Mouse (Mus musculus) urinary bladder, adult 2 months (tissue): ENCODE measurements around the gene Igfbp2. TPM values are rescaled to one million over a fixed set of nuclear protein-coding genes. Genes with fewer than 3 reads are reported as not detected.

Experiments used
- DNase-seq: peaks from one replicate; pipeline ENCODE4 v3.0.0; 2022; ENCODE audit warnings: low spot score
- polyA plus RNA-seq: library from polyadenylated mRNA; depleted of rRNA; stranded (reverse); fragments of >200 nt; gene quantifications from 2 replicates; pipeline ENCODE4 v1.2.3, GENCODE M21; 2012

The Igfbp2 gene
- polyA plus RNA-seq, 1 experiment = 874 TPM

DNA sequence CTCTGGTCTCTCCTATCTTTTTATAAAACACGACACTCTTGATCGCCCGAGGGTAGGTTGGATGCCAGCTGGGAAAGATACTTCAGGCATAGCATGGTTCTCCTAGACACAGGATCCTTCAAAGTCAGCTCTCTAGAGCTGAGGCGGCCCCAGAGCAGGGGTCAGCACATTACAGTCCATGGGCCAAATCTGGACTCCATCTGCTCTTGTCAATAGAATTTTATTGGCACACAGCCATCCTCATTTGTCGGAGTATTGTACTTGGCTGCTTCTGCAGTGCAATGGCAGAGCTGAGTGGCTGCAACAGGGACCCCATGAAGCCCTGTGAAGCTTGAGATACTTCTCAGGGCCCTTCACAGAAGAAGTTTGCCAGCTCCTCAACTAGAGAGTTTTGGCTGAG is 9.1 kb upstream of the Igfbp2 start:
- no peak for DNase-seq

DNA sequence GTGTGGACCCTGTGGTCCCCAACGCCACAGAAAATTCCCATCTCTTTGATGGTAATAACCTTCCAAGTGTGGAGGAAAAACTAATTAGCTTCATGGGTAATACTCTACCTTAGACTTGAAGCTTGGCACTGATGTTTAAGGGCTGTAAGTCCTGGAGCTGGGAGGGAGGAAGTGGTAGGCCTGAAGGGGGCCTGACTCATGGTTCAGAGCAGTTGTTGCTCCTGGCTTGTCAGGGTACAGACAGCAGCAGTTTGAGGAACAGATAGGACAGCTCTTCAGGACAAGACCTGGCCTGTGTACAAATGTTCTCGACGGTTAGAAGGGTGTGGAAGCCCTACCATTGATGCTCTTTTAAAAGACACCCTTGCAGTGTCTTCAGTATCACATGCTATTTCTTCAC is 8.7 kb upstream of the Igfbp2 start:
- no peak for DNase-seq

DNA sequence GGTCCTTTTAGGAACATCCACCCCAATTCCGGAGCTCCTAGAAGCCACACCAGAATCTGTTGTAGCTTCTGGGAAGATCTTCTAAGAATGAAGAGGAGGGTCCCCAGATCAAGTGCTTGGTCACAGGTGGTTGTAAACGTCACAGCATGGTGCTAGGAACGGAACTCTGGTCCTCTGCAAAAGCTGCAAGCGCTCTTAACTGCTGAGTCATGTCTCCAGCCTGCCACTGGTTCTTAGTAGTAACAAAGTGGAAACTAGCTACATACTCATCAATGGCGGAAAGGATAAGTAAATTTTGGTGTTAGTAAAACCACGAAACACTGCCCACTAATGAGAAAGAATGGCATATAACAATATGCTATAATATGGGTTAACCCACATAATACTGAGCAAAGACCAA is 4.3 kb upstream of the Igfbp2 start:
- no peak for DNase-seq

DNA sequence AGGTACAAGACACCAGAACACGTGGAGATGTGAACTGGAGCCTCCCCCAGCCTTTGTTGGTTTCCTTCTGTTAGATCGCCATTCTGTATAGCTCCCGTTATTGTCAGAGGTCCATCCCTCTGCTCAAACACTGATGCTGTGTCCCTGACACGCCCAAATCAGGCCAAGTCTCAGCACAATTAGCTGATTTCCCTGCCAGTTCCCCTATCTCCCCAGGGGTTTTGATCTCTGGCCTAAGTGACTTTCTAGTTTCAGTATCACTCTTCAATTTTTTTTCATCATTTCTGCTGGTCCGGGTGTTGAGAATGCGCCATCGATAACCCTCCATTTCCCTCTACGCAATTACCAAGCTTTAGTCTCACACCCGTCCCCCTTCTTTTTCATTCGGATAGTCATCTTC is 1.4 kb upstream of the Igfbp2 start:
- DNase-seq = no peak

DNA sequence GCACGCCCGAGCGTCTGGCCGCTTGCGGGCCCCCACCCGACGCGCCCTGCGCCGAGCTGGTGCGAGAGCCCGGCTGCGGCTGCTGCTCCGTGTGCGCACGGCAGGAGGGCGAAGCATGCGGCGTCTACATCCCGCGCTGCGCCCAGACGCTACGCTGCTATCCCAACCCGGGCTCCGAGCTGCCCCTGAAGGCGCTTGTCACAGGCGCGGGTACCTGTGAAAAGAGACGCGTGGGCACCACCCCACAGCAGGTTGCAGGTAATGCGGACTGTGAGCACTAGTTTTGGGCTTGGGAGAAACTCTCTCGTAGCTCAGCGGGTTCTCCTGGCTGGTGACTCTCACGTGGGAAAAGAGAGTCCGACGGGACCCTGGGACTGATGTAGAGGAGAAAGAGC is 401 bp downstream of the Igfbp2 start:
- peak; percentile 28 for DNase-seq

DNA sequence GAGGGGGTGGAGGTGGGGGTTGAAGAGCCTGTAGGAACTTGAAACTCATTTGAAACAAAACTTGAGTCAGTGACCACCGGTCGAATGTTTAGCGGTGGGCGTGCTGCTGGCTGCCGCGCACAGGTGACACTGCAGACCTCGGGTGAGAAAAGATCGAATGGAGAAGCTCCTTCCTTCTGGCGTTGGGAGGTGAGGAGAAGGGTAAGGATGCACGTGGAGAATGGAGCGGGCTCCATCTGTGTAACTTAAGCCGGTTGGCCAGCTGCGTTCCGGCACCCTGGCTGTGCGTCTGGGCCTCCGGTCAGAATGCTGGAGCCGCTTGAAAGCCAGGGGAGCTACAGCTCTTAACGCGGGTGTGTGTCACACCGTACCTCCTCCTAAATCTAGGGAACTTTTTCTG is 983 bp downstream of the Igfbp2 start:
- no peak for DNase-seq

DNA sequence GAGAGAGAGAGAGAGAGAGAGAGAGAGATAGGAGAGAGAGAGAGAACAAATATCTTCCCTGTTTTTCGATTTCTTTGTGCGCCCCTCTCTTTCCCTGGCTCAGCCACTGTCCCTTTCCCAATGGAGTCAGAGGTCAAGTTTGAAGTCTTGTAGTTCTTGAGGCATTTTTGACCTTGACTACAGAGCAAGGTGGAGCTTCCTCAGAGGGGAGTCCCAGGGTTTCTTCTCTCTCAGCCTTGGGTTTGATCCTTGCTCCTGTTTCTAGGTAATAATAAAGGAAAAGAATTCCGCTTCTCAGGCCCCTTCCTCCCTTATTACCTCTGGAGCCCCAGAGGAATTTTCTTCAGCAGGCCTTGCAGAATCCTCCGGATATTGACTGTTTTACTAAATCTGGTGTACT is 1.6 kb downstream of the Igfbp2 start:
- no peak for DNase-seq

DNA sequence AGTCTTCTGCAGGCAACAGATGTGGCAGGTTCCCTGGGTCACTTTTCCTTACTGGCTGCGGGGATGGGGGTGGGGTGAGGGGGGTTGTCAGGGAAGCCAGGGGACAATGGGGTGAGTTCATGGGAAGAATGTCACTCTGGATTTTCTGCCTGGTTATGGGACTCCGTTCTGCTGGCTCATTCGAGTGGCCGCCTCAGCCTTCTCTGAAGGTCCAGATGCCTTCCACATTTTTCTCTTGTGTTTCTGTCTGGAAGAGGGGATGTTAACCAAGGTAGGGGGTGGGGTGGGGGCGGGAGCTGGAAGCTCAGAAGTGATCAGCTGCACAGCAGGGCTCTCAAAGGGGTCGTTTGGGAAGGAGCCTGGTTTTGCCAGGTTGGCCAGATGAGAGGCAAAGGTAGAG is 2.1 kb downstream of the Igfbp2 start:
- DNase-seq = no peak

DNA sequence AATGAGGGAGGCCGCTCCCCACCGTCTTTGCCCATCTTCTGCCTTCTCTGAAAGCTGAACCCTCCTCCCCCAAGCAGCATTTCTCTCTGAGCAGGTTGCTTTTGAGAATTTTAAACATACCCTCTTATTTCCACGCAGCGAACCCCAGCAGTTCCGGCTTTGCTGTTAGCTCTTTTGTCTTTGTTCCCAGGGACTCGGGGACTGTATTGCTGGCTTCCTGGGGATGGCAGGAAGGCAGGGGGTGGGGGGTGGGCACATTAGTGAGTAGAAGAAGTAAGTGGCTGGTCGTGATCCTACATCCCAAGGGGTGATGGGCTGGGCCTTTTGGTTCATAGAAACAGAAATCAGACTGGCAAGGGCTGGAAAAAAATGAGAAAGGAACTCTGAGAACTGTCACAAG is 2.6 kb downstream of the Igfbp2 start:
- no peak for DNase-seq

DNA sequence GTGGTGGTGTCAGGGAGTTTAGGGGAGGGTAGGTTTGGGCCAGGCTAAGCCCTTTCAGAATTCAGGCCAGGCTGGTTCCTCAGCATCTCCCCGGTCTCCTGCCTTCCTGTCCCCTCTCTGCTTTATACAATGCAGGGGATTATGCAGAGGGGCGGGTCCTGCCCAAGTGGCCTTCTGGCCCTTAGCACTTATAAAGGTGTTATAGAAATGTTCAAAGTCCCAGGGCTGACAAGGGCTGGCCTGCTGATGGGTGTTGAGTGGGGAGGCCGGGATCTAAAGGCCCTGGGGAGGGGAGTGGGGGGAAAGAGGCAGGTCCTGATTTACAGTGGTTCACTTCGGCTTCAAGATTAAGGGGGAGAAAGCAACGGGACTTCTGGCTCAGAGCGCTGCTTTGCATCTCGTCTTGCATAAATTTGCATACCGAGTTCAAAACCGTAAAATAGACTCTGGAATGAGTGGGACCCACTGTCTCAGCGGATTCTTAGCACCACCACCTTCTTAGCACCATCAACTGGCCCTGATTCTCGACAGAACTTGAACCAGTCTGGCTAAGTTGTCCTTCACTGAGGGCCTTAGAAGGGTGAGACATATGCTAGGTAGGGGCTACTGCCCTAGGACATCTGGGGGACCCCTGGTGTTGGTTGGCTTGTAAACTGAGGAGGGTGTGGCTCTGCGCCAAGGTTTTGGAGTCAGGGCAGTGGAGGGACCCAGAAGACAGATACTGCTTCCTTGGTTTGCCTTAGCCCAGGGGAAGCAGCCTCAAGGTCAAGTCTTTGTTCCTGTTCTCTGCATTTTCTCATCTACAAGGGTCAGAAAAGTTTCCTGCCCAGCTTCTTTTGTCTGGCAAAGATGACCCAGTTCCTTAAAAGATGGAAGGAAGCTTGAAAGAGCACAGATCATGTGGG is 3.4 kb downstream of the Igfbp2 start:
- no peak for DNase-seq

DNA sequence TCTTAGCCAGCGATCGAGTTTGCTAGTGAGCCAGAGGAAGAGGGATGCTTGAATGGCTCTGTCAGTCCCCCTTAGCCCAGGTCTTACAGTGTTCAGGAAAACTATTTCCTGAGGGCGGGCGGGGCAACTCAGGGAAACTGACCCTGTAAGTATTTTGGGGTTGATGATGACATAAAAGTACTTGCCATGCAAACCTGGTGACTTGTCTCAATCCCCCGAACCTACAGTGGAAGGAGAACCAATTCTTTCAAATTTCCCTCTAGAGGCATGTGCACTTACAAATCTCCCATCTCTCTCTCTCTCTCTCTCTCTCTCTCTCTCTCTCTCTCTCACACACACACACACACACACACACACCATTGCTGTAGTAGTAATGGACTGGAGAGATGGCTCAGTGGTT is 4.5 kb downstream of the Igfbp2 start:
- DNase-seq = no peak

DNA sequence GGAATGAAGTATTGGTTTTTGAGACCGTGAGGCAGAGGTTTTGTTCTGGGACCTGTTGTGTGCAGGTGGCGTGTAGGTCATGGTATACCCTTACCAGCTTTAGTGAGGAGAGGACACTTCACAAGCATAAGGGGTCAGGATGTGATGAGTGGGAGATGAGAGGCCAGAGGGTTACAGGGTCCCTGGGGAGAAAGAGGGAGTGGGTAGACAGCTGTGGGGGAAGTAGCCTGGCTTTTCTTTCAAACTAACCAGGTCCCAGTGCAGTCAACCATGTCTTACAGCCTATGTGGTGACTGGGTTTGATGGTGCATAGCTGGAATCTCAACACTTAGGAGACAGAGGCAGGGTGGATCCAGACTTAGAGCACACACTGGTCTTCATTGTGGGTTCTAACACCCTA is 6.2 kb downstream of the Igfbp2 start:
- no peak for DNase-seq

DNA sequence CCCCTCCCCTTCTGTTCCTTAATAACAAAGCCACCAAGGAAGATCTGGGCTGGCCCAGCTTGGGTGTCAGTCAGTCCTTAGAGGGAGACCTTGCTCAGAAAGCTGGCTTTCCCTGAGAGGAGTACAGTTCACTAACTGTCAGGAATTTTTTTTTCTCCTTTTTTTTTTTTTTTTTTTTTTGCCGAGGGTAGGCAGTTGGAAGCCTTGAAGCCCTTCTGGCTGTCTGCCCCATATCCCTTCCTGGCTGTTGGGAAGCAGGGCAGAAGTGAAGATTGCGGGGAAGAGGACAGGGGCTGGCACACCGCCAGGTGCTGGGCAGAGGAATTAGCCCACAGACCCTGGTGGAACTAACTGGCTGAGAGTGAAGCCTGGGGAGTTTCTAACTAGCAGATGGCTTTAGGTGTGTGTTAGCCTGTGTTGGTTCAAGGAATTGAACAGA is 8.4 kb downstream of the Igfbp2 start:
- DNase-seq = no peak

DNA sequence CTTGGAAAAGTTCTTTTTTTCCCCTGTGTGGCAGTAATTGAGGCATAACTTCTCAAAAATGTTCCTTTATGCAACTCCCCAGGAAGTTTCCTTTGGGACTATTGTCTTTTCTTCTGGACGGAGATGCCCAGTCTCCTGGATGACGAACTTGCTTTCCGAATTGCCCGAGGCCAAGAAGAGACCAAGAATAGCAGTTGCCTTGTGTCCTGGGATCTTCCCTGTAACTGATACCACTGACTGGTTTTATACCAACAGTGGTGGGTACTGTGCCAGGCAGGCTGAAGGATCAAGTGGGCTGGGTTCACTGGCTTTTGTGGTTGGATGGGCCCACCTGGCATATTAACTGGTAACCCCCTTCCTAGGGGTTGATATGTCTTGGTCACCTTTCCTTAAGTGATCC is 9.3 kb downstream of the Igfbp2 start:
- no peak for DNase-seq

DNA sequence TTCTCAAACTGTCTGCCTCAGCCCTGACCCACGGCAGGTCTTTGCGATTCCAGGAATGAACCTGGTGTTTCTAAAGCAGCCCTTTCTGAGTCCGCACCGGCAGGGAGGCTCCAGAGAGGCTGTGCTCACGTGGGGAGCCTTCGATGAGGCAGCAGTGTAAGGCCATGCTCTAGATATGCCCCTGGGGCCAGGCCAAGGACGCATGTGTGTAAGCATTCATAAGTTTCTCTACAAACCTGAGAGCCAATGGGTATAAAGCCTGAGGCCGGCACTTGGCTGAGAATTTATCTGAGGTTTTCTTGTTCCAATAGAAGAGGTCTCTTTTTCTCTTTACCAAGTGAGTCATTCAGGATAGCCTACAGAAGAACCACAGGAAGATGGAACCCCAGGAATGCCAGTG is 15.1 kb downstream of the Igfbp2 start:
- DNase-seq = no peak

DNA sequence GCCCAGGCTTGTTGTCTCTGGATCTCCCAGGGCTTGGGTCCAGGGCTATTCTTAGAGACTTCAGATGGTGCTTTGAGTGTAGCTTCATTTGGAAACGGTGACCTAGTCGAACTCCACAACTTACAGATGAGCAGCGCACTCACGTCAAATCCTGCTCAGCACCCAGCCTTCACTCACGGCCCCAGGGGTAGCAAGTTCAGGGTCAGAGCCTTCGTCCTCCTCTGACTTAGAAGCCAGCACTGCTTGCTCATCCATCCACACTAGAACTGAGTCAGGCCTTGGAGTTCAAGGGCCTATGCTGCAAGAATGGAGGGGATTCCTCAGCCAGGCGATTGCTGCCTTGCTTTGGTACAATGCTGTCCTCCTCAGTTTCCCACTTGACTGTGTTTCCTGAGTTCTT is 15.5 kb downstream of the Igfbp2 start:
- DNase-seq = no peak

DNA sequence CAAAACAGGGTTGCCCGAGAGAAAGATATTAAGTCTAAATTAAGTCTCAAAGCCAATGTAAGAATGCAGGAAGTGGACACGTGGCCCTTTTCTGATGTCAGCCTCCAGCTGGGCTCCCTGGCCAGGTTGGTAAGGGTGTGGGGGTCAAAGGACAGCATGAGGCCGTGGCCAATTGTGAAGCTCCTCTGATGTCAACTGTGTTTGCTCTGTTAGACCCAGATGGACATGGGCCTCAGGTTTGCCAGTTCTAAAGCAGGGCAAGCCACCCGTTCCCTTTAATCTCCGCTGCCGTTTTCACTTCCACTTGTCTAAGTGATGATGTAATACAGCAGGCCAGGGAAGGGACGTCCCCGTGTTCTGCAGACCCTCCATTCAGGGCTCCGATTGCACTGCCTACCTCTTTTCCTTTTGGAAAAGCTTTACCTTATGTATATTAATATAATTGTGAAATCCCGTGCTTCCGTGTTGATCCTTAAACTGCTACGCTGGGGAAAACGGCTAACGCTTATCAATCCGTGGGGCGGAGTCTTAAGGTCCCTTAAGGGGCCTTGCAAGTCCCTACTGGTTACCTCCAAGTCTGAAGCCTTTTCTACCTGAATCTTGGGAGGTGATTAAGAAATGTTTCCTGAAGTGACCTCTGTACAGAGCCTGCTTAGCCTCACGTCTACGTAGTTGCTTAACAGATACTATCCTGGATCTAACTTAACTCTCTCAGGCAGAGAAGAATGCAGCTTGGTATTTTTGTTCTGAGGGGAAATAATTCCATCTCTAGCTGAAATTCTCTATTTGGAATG is 18.6 kb downstream of the Igfbp2 start:
- DNase-seq = no peak

DNA sequence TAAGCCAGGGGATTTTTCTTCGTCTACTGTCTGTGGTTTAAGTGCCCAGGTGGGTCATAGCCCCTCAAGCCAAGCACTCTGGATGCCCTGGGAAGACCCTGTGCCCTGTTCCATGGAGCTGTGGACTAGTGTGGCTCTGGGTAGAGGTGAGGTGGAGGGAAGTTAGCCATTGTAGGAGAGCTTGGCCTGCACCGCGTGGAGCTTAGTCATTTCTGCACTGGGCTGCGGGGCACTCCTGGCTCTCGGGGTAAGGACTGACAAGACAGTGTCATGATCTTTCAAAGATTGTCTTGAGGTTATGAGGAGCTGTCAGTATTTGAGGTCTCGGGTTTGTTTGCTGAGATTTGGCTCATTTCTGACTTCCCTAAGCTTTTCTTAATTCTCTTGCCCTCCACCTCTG is 20.4 kb downstream of the Igfbp2 start:
- no peak for DNase-seq

DNA sequence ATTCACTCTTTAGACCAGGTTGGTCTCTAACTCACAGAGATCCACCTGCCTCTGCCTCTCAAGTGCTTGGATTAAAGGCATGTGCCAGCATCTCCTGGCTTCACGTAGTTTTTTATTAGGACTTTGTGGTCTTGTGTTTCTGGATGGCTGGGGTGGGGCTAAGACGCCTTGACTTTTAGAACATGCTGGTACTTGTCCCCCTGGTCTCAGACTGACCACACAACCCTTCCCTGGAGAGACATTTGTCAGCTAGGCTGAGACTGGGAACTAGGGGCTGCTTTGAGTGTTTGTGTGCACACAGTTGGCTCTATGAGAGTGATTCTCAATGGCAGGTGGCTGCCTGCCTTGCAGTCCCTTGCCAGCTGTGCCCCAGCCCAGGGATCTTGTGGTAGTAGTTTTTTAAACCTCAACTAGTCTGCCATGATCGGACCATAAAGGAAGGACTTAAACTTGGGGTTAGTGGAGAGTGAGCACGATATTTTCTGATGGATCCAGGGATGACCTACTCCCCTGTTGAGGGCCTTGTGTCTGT is 23.6 kb downstream of the Igfbp2 start:
- no peak for DNase-seq

DNA sequence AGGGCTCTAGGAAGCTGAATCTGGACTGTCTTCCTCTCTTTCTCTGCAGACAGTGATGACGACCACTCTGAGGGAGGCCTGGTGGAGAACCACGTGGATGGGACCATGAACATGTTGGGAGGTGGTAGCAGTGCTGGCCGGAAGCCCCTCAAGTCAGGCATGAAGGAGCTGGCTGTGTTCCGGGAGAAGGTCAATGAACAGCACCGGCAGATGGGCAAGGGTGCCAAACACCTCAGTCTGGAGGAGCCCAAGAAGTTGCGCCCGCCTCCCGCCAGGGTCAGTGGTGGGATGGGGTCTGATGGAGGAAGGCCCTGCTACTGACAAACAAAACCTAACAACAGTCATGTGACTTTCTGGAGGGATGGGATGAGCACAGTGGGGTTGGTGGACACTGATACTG is 24.7 kb downstream of the Igfbp2 start:
- no peak for DNase-seq

DNA sequence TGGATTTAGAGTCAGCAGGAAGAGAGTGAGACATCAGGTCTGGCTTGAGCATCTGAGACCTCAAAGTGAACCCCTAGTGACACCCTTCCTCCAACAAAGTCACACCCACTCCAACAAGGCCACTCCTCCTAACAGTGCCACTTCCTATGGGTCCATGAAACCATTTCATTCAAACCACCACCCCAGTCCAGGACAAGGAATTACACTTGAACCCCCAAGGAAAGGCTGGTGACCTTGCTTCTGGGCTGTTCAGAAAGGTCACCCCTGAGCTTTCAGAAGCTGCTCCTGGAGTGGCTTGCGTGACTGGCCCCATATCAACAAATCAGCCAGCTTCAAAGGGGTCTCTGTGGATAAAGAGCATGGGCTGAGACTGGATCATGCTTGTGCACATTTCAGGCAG is 29.5 kb downstream of the Igfbp2 start:
- DNase-seq = no peak

DNA sequence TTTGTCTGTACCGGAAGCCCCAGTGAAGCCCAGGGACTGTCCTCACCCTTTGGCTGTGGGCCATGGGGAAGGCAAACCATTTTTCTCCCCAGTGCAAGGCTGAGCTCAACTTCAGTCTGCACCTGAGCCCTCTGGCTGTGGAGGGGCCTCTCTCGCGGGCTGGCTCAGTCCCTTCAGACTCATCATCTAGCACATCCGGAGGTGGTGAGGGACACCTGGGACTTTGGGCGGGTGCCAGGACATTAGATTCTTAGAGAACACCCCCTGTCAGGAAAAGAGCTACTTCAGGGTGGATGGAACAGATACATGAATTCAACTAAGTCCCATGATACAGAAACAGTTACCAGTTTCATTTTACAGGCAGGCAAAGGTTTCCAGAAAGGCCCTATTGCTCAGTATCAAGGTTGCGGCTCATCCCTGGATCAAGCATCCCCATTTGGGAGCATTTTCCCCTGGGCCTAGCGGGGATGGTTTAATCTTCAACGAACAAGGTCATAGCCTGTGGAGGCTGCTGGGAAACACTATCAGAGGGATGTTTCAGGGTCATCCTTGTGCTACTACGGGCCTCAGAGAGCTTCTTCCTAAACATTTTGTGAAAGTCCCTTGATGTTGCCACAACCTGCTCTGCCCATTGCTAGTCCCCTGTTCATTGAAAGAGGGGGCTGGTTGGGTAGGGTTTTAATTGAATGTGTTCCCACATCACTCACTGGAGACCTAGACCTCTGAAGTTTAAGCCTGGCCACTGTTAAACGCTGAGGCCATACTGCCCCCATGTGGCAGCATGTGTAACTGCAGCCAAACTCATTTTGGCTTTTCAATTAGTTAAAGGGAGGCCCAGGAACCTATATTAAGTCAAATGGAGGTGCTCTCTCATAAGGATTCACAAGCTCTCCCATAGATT is 30.3 kb downstream of the Igfbp2 start:
- no peak for DNase-seq
